Mouse (Mus musculus) left cerebral cortex, postnatal 4 days (tissue): Measurements from ENCODE around the gene Flywch2. TPM values are rescaled to one million over a fixed set of nuclear protein-coding genes. Genes with fewer than 3 reads are reported as not detected.

ENCODE experiments used
- DNase-seq: peaks from one replicate; pipeline ENCODE4 v3.0.0-alpha.2; 2022
- intact Hi-C: fragments of 180-260 bp; cut with DNase I; formaldehyde crosslinking; loops from one replicate; pipeline ENCODE4 v1.15.1; 2025
- microRNA-seq: library from miRNA; unstranded; fragments of <30 nt; microRNA quantifications from one replicate; pipeline ENCODE4 v1.2.0, GENCODE M21; 2022
- total RNA-seq, 2 experiments: library from RNA; stranded (reverse); gene quantifications; 2 replicates each; pipeline ENCODE4 v1.2.3; 2021

Flywch2 gene
- total RNA-seq, 2 experiments from 2014 or later, result 19.4 to 20.2 TPM

GRCm38 (mm10) chr17:23734341-23734740 lies 51.5 kb downstream of the Flywch2 start:
- intact Hi-C loops, result no loop called here
- no peak for DNase-seq

- intact Hi-C loops, result no loop called here
- DNase-seq, result no peak
Observed at GRCm38 (mm10) chr17:23730441-23730840, 55.4 kb downstream of the Flywch2 start.

Small RNA genes lying within 50 kb of the gene (microRNA-seq; reads per million reads assigned to microRNA genes)
- 2.1 reads per million for gene Mir5125

Other genes with a start within 250 kb of the Flywch2 start
- 1 to 10 TPM; 6.4 to 7.3 TPM for gene Zfp213, start 221.8 kb downstream of the Flywch2 start, total RNA-seq
- 10 to 100 TPM; 42.1 to 42.4 TPM for gene Zfp13, start 186.6 kb downstream of the Flywch2 start, total RNA-seq
- gene Zscan10, start 185.2 kb downstream of the Flywch2 start, total RNA-seq, result not detected
- 1 to 10 TPM; 1.5 TPM for gene Mmp25, start 140.8 kb downstream of the Flywch2 start, total RNA-seq
- not detected for gene Bicdl2, start 125.6 kb downstream of the Flywch2 start, total RNA-seq
- 100 to 1,000 TPM; 119 to 126 TPM for gene Hcfc1r1, start 112.5 kb downstream of the Flywch2 start, total RNA-seq
- gene Thoc6, start 112.2 kb downstream of the Flywch2 start, total RNA-seq, result 10 to 100 TPM; 14.3 to 16.2 TPM
- gene Tnfrsf12a, start 108.6 kb downstream of the Flywch2 start, total RNA-seq, result 1 to 10 TPM; 1.3 to 1.9 TPM
- gene Cldn6, start 106.8 kb downstream of the Flywch2 start, total RNA-seq, result under 1 TPM in 1 of 2 experiments, not detected in 1; 0.24 TPM
- under 1 TPM in 1 of 2 experiments, not detected in 1; 0.32 TPM for gene Cldn9, start 102.1 kb downstream of the Flywch2 start, total RNA-seq
- gene 1520401A03Rik, start 63.3 kb downstream of the Flywch2 start, total RNA-seq, result under 1 TPM in 1 of 2 experiments, not detected in 1; 0.32 TPM
- 1 to 10 TPM; 8.1 to 8.4 TPM for gene Pkmyt1, start 59.7 kb downstream of the Flywch2 start, total RNA-seq
- gene Paqr4, start 45.2 kb downstream of the Flywch2 start, total RNA-seq, result 10 to 100 TPM; 46.4 to 50.7 TPM
- gene Kremen2, start 40.2 kb downstream of the Flywch2 start, total RNA-seq, result under 1 TPM; 0.46 to 0.87 TPM
- gene Flywch1, start 14.5 kb downstream of the Flywch2 start, total RNA-seq, result 10 to 100 TPM; 87.6 to 92.3 TPM
- gene Srrm2, start 4.5 kb upstream of the Flywch2 start, total RNA-seq, result 100 to 1,000 TPM; 518 to 552 TPM
- gene Elob, start 43.1 kb upstream of the Flywch2 start, total RNA-seq, result 100 to 1,000 TPM; 435 to 447 TPM
- gene Prss33, start 50.0 kb upstream of the Flywch2 start, total RNA-seq, result under 1 TPM; 0.34 to 0.48 TPM
- gene Prss32, start 57.8 kb upstream of the Flywch2 start, total RNA-seq, result 1 to 10 TPM in 1 of 2 experiments, under 1 TPM in 1; 0.74 to 1.4 TPM
- gene Prss41, start 58.1 kb upstream of the Flywch2 start, total RNA-seq, result 1 to 10 TPM; 3.8 to 4.7 TPM
- gene Prss21, start 82.0 kb upstream of the Flywch2 start, total RNA-seq, result not detected
- not detected for gene Dcpp1, start 94.8 kb upstream of the Flywch2 start, total RNA-seq
- gene Dcpp2, start 94.8 kb upstream of the Flywch2 start, total RNA-seq, result not detected
- not detected for gene Dcpp3, start 131.4 kb upstream of the Flywch2 start, total RNA-seq
- not detected for gene Sbp, start 155.6 kb upstream of the Flywch2 start, total RNA-seq
- gene Sbpl, start 169.2 kb upstream of the Flywch2 start, total RNA-seq, result not detected
- under 1 TPM in 1 of 2 experiments, not detected in 1; 0.22 TPM for gene Prss30, start 194.5 kb upstream of the Flywch2 start, total RNA-seq
- gene Prss22, start 212.0 kb upstream of the Flywch2 start, total RNA-seq, result not detected